Mouse (Mus musculus) spleen, postnatal 10 days (tissue): ENCODE results near the gene Olfr156.
A peak's percentile ranks its signal among the peaks of the same experiment; 100 is the strongest.
"Not testable (repeated sequence)": the region's sequence is repeated elsewhere in the genome, so short reads cannot be mapped to it uniquely, and the experiment has no call there.

Experiments used
- DNase-seq, 2 experiments: peaks; one replicate each; pipeline ENCODE4 v3.0.0; 2021 to 2022; ENCODE audit warnings: low spot score in 2 of 2

Olfr156 gene

DNA sequence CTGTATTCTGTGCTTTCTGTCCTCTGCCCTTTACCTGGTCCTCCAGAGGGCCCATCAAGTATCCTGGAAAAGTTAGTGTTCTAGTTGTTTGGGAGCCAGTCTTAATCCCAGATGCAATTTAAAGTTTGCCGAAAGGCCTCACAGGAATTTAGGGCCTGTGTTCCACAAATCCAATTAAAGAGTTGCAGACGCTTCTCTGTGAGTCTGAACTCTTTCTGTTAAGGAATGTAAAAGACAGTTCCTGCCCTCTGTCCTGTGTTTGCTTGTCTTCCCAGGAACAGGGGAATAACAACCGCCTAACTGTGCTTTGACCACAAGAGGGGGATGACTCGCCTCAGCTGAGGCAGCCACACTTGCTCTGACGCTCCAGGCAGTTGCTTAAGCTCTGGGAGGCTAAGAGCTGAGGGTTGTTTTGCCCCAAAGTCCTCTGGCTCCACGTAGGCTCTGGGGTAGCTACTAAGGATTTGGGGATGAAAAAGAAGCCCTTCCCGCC lies at the start of gene Olfr156:
Gene Olfr156 (minus strand): TSS at position 51 of the 493 bp plus-strand sequence.
- no peak for DNase-seq

DNA sequence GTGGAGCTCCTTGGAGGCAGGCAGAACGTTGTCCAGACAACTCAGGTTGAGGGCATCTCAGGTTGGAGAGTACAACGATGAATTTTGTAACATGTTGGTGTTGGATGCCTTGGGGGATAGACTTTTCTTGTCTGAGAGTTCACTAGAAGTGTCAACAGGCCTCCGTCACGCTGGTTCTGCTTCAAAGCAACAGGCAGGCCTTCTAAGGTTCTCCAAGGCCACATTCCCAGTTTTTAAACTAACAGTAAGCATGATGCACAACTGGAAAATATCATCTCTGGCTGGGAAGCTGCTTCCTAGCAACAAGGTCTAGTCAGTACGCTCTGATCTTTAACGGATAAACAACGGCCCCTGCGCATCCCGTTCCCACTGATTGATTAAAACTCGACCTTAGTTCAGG lies 46.1 kb upstream of the Olfr156 start:
- DNase-seq = no peak

- DNase-seq = no peak
These were observed 39.6 kb upstream of the Olfr156 start for GRCm38 (mm10) chr4:43863298-43863697.

- peak in 1 of 2 experiments; percentile 68 for DNase-seq
These were observed 37.2 kb upstream of the Olfr156 start for GRCm38 (mm10) chr4:43860744-43861519.

- DNase-seq = no peak
These were observed 36.2 kb upstream of the Olfr156 start for GRCm38 (mm10) chr4:43859886-43860285.

DNA sequence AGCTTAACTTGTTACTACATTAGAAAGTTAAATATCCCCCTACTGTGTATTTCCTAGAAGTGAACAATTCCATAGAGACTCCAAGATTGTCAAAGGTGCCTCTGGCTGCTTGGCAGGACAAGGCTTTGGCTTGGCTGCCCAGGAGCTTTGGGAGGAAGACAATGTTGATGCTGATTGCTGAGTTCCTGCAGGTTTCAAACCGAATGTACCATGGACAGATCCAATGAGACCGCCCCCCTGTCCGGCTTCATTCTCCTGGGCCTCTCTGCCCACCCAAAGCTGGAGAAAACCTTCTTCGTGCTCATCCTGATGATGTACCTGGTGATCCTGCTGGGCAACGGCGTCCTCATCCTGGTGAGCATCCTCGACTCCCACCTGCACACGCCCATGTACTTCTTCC lies 30.4 kb upstream of the Olfr156 start:
- no peak for DNase-seq

- DNase-seq = no peak
These were observed 27.6 kb upstream of the Olfr156 start, which contains the start of gene Olfr155 for GRCm38 (mm10) chr4:43851265-43851664. Gene Olfr155 (plus strand): TSS chr4:43851565.

GRCm38 (mm10) chr4:43840101-43840500 lies 16.4 kb upstream of the Olfr156 start, which contains the start of gene Olfr157:
Gene Olfr157 (minus strand): TSS chr4:43840201.
- DNase-seq = no peak

GRCm38 (mm10) chr4:43838326-43838725 lies 14.6 kb upstream of the Olfr156 start:
- DNase-seq = no peak

DNA sequence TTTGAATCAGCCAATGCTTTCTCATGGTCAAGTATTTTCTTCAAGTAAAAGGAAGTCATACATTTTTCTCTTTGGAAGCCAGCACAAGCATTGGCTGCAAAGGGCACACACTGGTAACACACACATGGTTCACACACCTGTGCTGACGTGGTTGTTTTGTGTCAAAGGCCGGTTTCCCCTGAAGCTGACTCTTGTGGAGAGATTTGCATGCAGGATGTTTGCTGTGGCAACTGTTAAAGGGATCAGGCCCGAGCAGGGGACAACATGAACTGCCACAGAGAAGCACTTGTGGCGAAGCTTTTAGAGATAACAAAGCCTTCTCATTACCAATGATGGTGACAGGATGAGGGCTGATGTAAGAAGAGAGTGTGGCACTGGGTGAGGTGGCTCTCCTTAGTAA lies 11.1 kb upstream of the Olfr156 start:
- no peak for DNase-seq

DNA sequence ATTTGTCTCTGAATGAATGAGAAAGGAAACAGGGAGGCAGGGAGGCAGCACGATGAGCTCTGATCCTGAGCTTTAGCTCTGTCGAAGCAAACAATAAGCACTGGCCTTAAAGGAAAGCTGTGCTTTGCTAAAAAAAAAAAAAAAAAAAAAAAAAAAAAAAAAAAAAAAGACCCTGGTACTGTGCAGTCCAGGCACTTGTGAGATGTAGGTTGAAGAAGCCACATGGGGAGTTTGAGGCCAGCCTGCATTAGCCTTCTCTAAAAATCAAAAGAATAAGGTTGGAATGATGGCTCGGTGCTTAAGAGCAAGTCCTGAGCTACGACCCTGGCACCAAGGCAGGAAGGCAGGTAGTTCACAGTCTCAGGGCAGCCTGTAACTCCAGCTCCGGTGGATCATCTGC lies 10.1 kb upstream of the Olfr156 start:
- DNase-seq = no peak

DNA sequence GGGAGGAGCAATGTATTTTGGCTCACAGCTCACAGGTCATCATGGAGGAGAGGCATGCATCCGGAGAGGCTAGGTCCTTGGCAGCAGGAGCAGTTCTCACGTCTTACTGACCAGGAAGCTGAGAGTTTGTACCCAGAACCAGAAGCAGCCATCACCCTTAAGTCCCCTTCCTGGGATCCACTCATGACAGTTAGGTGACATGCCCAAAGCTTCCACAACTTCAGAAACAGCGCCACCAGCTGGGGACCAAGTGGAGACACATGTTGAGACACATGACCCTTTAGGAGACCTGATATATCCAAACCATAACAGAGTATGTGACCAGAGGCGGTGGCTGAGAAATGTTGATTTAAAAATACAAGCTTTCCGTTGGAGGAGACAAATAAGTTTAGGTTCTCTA lies 8.3 kb upstream of the Olfr156 start:
- DNase-seq = peak; percentile 0 to 13

DNA sequence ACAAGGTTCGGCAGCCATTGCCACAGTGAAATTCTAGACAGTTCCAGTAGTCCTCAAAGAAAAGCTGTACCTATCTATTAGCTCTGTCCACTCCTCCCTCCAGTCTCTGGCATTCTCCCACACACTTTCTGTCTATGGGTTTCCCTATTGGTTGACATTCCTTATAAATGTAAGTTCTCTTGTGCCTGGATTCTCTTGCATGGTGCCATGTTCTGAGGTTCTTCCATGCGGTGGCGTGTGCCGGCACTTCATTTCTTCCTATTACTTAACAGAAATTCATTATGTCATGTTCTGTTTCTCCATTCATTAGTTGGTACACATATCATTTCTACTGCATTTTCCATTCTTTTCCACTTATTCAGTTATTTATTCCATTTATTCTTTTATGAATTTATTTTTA lies 5.1 kb upstream of the Olfr156 start:
- DNase-seq = no peak

DNA sequence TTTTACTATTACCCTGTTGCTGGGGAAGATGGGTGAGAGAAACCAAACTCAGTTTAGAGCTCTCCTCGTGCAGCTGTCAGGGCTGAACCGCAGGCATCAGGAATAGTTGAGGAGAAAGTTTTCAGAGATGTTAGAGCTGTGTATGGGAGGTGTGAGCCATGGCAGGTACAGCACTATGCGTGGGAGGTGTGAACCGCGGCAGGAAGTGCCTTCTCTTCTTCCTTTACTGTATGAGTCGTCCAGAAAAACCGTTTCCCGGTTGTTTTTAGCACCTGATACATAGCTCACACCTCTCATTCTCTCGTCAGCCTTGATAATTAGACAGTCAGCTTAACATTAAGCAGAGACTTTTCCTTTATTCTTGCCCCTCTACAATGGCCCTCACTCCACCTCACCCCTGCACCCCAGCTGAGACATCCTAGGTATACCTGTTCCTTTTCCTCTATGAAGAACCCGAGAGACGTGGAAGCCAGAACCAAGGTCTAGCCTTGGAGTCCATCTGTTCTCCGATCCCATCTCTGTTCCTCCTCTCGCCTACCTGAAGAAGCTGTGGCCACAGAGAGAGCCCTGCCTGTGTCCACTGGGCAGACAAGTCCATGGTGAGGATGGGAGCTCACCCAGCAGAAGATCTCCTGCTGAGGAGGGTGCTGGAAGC lies 672 bp downstream of the Olfr156 start:
- DNase-seq = no peak

DNA sequence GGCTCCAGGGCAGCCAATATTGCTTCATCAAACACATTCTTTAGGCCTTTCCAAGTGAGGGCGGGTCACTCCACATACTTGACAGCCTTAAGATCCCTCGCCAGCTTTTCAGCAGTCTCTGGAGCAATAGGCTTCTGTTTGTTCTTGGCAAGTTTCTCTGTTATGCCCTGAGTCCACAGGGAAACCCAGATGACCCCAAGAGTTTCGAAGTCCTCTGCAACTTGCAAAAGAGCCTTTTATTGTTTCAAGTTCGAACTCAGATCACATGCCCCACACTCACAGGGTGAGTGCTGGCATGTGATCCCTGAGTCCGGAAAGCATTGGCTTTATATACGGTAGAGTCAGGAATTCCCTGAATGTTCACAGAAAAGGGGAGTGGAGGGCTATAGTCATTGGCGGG lies 24.8 kb downstream of the Olfr156 start:
- no peak for DNase-seq

- DNase-seq = not testable (repeated sequence)
These were observed 27.9 kb downstream of the Olfr156 start for GRCm38 (mm10) chr4:43795844-43796243.

GRCm38 (mm10) chr4:43795296-43795695 lies 28.4 kb downstream of the Olfr156 start:
- DNase-seq = no peak

- no peak for DNase-seq
These were observed 51.4 kb downstream of the Olfr156 start for GRCm38 (mm10) chr4:43772304-43772703.

GRCm38 (mm10) chr4:43771626-43772025 lies 52.1 kb downstream of the Olfr156 start:
- DNase-seq = no peak

DNA sequence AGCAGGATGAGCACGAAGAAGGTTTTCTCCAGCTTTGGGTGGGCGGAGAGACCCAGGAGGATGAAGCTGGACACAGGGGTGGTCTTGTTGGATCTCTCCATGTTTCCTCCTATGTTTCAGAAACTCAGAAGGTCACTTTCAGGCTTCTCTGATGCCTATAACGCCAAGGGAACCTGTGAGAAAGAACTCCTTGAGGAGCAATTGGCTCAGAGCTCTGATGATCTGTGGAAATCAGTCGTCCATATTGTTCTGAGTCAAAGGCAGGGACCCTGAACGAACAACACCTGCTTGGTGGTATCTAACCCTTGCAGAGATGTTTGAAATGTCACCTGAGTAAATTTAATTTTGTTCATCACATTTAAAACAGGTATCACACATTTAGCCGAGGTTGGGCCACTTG lies 52.8 kb downstream of the Olfr156 start, which contains the start of gene Olfr159:
Gene Olfr159 (minus strand): TSS at position 101 of the 400 bp plus-strand sequence.
- no peak for DNase-seq
